ENCODE assay signal across 29 mouse cellular contexts in genomic region chr11:64972418-64972817, GRCm38 (mm10).
"Had no signal": no experiment of that assay in that cellular context is flagged by ENCODE, and none has a peak within 500 bp of the region (broad histone marks: within the 10 kb centered on the region; RNA-seq: fewer than 3 reads in every experiment).

No protein-coding gene starts in this region.

- H3K9me3 ChIP-seq: limb, embryonic 10.5 days; limb, embryonic 12.5 days; limb, embryonic 13.5 days; limb, embryonic 15.5 days; liver, embryonic 15.5 days; lung, embryonic 15.5 days; megakaryocyte, embryonic 14.5 days; midbrain, embryonic 10.5 days; midbrain, embryonic 12.5 days; midbrain, embryonic 13.5 days; midbrain, embryonic 15.5 days; neural tube, embryonic 12.5 days had no signal

- H3K27ac ChIP-seq: left cerebral cortex, adult 2 months; limb, embryonic 10.5 days; limb, embryonic 12.5 days; limb, embryonic 13.5 days; limb, embryonic 15.5 days; liver, embryonic 15.5 days; lung, embryonic 15.5 days; macrophage; midbrain, embryonic 10.5 days; midbrain, embryonic 12.5 days; midbrain, embryonic 13.5 days; midbrain, embryonic 15.5 days; neural tube, embryonic 12.5 days had no signal

- H3K4me2 ChIP-seq: limb, embryonic 12.5 days; limb, embryonic 13.5 days; limb, embryonic 15.5 days; liver, embryonic 15.5 days; lung, embryonic 14.5 days; lung, embryonic 15.5 days; midbrain, embryonic 11.5 days; midbrain, embryonic 12.5 days; midbrain, embryonic 13.5 days; midbrain, embryonic 15.5 days; neural tube, embryonic 12.5 days had no signal

- H3K36me3 ChIP-seq: limb, embryonic 10.5 days; limb, embryonic 12.5 days; limb, embryonic 13.5 days; limb, embryonic 15.5 days; liver, embryonic 15.5 days; lung, embryonic 15.5 days; midbrain, embryonic 10.5 days; midbrain, embryonic 12.5 days; midbrain, embryonic 13.5 days; midbrain, embryonic 15.5 days; neural tube, embryonic 12.5 days had no signal

- ATAC-seq: lung, postnatal 0 days; midbrain, embryonic 13.5 days; midbrain, embryonic 15.5 days; midbrain, embryonic 16.5 days had no signal

- H3K27me3 ChIP-seq: neural tube, embryonic 12.5 days had no signal

- DNase-seq: layer of hippocampus, postnatal 36 days; left cerebral cortex, postnatal 4 days; liver; lung, adult 18-20 months; lung, adult 2 months; lung, embryonic 14.5 days; lung, postnatal 10 days; lung, postnatal 14 days; lung, postnatal 36 days; lung, postnatal 4 days; midbrain, embryonic 14.5 days had no signal

- H3K9ac ChIP-seq: limb, embryonic 12.5 days; limb, embryonic 13.5 days; limb, embryonic 15.5 days; liver, embryonic 15.5 days; lung, embryonic 14.5 days; lung, embryonic 15.5 days; midbrain, embryonic 12.5 days; midbrain, embryonic 13.5 days; midbrain, embryonic 15.5 days; neural tube, embryonic 12.5 days had no signal

- H3K4me3 ChIP-seq: left cerebral cortex, adult 2 months; limb, embryonic 10.5 days; limb, embryonic 12.5 days; limb, embryonic 13.5 days; limb, embryonic 15.5 days; liver, embryonic 15.5 days; lung, embryonic 15.5 days; megakaryocyte, embryonic 14.5 days; midbrain, embryonic 10.5 days; midbrain, embryonic 12.5 days; midbrain, embryonic 13.5 days; midbrain, embryonic 15.5 days; myocyte; neural tube, embryonic 12.5 days had no signal
